Mouse (Mus musculus) MEL (cell line): ENCODE data around the gene Herc2. TPM values are rescaled to one million over a fixed set of nuclear protein-coding genes. Genes with fewer than 3 reads are reported as not detected.

Source experiments
- DNase-seq: peaks from one replicate; pipeline ENCODE4 v3.0.0; 2011; ENCODE audit warnings: low read depth, low spot score
- H3K27ac ChIP-seq: 2 replicates; pipeline ENCODE4 v1.5.1; 2012; ENCODE audit warnings: low read depth, mild to moderate bottlenecking, control low read depth, low read length, moderate library complexity; ENCODE audit not compliant: control insufficient read depth
- H3K27me3 ChIP-seq, 2 experiments: fragments of 150-350 bp in 1 of 2; sonication (generic) in 1 of 2; 2 replicates each; pipeline ENCODE4 v1.6.1; 2012; ENCODE audit warnings: low read length in 2 of 2, mild to moderate bottlenecking in 2 of 2, improper control_type of control experiment in 1 of 2, moderate library complexity in 1 of 2; ENCODE audit not compliant: insufficient read depth in 2 of 2, control insufficient read depth in 1 of 2
- H3K36me3 ChIP-seq, 2 experiments: 2 replicates each; pipeline ENCODE4 v1.6.1; 2012 to 2014; ENCODE audit warnings: low read length in 2 of 2, improper control_type of control experiment in 1 of 2, inconsistent platforms in 1 of 2, mild to moderate bottlenecking in 1 of 2; ENCODE audit not compliant: insufficient read depth in 2 of 2, control insufficient read depth in 1 of 2
- H3K4me1 ChIP-seq, 2 experiments: fragments of 150-350 bp in 1 of 2; sonication (generic) in 1 of 2; 2 replicates each; pipeline ENCODE4 v1.6.1; 2012; ENCODE audit warnings: low read length in 2 of 2, improper control_type of control experiment in 1 of 2, mild to moderate bottlenecking in 1 of 2; ENCODE audit not compliant: insufficient read depth in 2 of 2, control insufficient read depth in 1 of 2
- H3K4me3 ChIP-seq, 2 experiments: fragments of 150-350 bp in 1 of 2; sonication (generic) in 1 of 2; 2 replicates each; pipeline ENCODE4 v1.5.1; 2012; ENCODE audit warnings: low read depth in 2 of 2, low read length in 2 of 2, mild to moderate bottlenecking in 2 of 2, moderate library complexity in 2 of 2, control low read depth in 1 of 2, improper control_type of control experiment in 1 of 2; ENCODE audit not compliant: control insufficient read depth in 1 of 2, insufficient read depth in 1 of 2
- H3K79me2 ChIP-seq: 2 replicates; pipeline ENCODE4 v1.6.1; 2012; ENCODE audit warnings: mild to moderate bottlenecking, low read length, moderate library complexity; ENCODE audit not compliant: control insufficient read depth, poor library complexity, insufficient read depth
- H3K9ac ChIP-seq: 2 replicates; pipeline ENCODE4 v1.6.1; 2012; ENCODE audit warnings: low read depth, mild to moderate bottlenecking, control low read depth, low read length, moderate library complexity; ENCODE audit not compliant: control insufficient read depth, poor library complexity, severe bottlenecking
- H3K9me3 ChIP-seq: fragments of 150-350 bp; sonication (generic); replicated peaks from 2 replicates; pipeline ENCODE4 v1.6.1; 2012; ENCODE audit warnings: mild to moderate bottlenecking, low read length, improper control_type of control experiment, moderate library complexity; ENCODE audit not compliant: insufficient read depth
- CHD1 ChIP-seq: IDR thresholded peaks from 2 replicates; pipeline ENCODE4 v1.6.1; 2012; ENCODE audit warnings: low read depth, mild to moderate bottlenecking, inconsistent platforms, low read length, improper control_type of control experiment
- CHD2 ChIP-seq: IDR thresholded peaks from 2 replicates; pipeline ENCODE4 v1.6.1; 2011; ENCODE audit warnings: low read length, improper control_type of control experiment
- E2F4 ChIP-seq: IDR thresholded peaks from 2 replicates; pipeline ENCODE4 v1.6.1; 2011; ENCODE audit warnings: low read depth, low read length, improper control_type of control experiment, borderline replicate concordance
- ELF1 ChIP-seq: IDR thresholded peaks from 2 replicates; pipeline ENCODE4 v1.6.1; 2014; ENCODE audit warnings: low read depth, mild to moderate bottlenecking, inconsistent platforms, low read length, improper control_type of control experiment, moderate library complexity
- EP300 ChIP-seq, 2 experiments: IDR thresholded peaks; 2 replicates each; pipeline ENCODE4 v1.6.1; 2011; ENCODE audit warnings: improper control_type of control experiment in 2 of 2, low read length in 2 of 2, low read depth in 1 of 2, mild to moderate bottlenecking in 1 of 2
- ETS1 ChIP-seq: IDR thresholded peaks from 2 replicates; pipeline ENCODE4 v1.6.1; 2012; ENCODE audit warnings: low read depth, mild to moderate bottlenecking, inconsistent platforms, low read length, improper control_type of control experiment, moderate library complexity
- GABPA ChIP-seq: IDR thresholded peaks from 2 replicates; pipeline ENCODE4 v1.6.1; 2012; ENCODE audit warnings: low read depth, mild to moderate bottlenecking, inconsistent platforms, low read length, improper control_type of control experiment, moderate library complexity
- HCFC1 ChIP-seq: IDR thresholded peaks from 2 replicates; pipeline ENCODE4 v1.6.1; 2012; ENCODE audit warnings: low read depth, mild to moderate bottlenecking, inconsistent platforms, low read length, improper control_type of control experiment, moderate library complexity
- MEF2A ChIP-seq: IDR thresholded peaks from 2 replicates; pipeline ENCODE4 v1.6.1; 2014; ENCODE audit warnings: low read depth, mild to moderate bottlenecking, inconsistent platforms, low read length, improper control_type of control experiment; ENCODE audit not compliant: poor library complexity, insufficient replicate concordance, severe bottlenecking; ENCODE audit errors: extremely low read depth
- MYB ChIP-seq: IDR thresholded peaks from 2 replicates; pipeline ENCODE4 v1.6.1; 2011; ENCODE audit warnings: mild to moderate bottlenecking, low read depth, low read length, improper control_type of control experiment
- MYC ChIP-seq: IDR thresholded peaks from 2 replicates; pipeline ENCODE4 v1.6.1; 2011; ENCODE audit warnings: low read depth, mild to moderate bottlenecking, low read length, improper control_type of control experiment, moderate library complexity
- NELFE ChIP-seq: IDR thresholded peaks from 2 replicates; pipeline ENCODE4 v1.6.1; 2011; ENCODE audit warnings: low read depth, low read length, improper control_type of control experiment
- NRF1 ChIP-seq: IDR thresholded peaks from 2 replicates; pipeline ENCODE4 v1.6.1; 2014; ENCODE audit warnings: low read depth, mild to moderate bottlenecking, inconsistent platforms, low read length, improper control_type of control experiment, moderate library complexity; ENCODE audit not compliant: poor library complexity, insufficient read depth, severe bottlenecking
- POLR2A ChIP-seq, 2 experiments: IDR thresholded peaks; 2 replicates each; pipeline ENCODE4 v1.6.1; 2011 to 2012; ENCODE audit warnings: low read length in 2 of 2, mild to moderate bottlenecking in 2 of 2, control low read depth in 1 of 2, improper control_type of control experiment in 1 of 2, low read depth in 1 of 2, moderate library complexity in 1 of 2; ENCODE audit not compliant: control insufficient read depth in 1 of 2, insufficient read depth in 1 of 2, poor library complexity in 1 of 2
- POLR2AphosphoS5 ChIP-seq: IDR thresholded peaks from 2 replicates; pipeline ENCODE4 v1.6.1; 2012; ENCODE audit warnings: low read depth, borderline replicate concordance, mild to moderate bottlenecking, inconsistent platforms, low read length, moderate library complexity, mixed read lengths
- SMC3 ChIP-seq: IDR thresholded peaks from 2 replicates; pipeline ENCODE4 v1.6.1; 2011; ENCODE audit warnings: low read depth, low read length, improper control_type of control experiment
- TAL1 ChIP-seq: IDR thresholded peaks from 2 replicates; pipeline ENCODE4 v1.6.1; 2012; ENCODE audit warnings: mild to moderate bottlenecking, inconsistent platforms, low read length, moderate library complexity, mixed read lengths
- TBP ChIP-seq: IDR thresholded peaks from 2 replicates; pipeline ENCODE4 v1.8.0; 2011; ENCODE audit warnings: low read depth, low read length, improper control_type of control experiment
- USF1 ChIP-seq: IDR thresholded peaks from 2 replicates; pipeline ENCODE4 v1.6.1; 2014; ENCODE audit warnings: low read depth, mild to moderate bottlenecking, inconsistent platforms, low read length, improper control_type of control experiment, moderate library complexity
- ZC3H11A ChIP-seq: IDR thresholded peaks from 2 replicates; pipeline ENCODE4 v1.6.1; 2012; ENCODE audit warnings: low read depth, mild to moderate bottlenecking, inconsistent platforms, low read length, improper control_type of control experiment
- ZNF384 ChIP-seq: IDR thresholded peaks from 2 replicates; pipeline ENCODE4 v1.6.1; 2012; ENCODE audit warnings: low read depth, mild to moderate bottlenecking, inconsistent platforms, low read length, improper control_type of control experiment
- polyA plus RNA-seq, 2 experiments: library from polyadenylated mRNA; stranded (reverse) in 1 of 2; unstranded in 1 of 2; fragments of >175 nt in 1 of 2; fragments of >200 nt in 1 of 2; gene quantifications; 2 replicates each; pipeline versions ENCODE4 v1.2.1 to v1.2.4; 2012; ENCODE audit warnings: low replicate concordance in 2 of 2, low read depth in 1 of 2; ENCODE audit not compliant: insufficient read length in 2 of 2, insufficient read depth in 1 of 2, missing spikeins in 1 of 2
- total RNA-seq: library from RNA; depleted of rRNA; stranded (reverse); fragments of 300-350 nt; gene quantifications from 2 replicates; pipeline ENCODE4 v1.2.3, GENCODE M21; 2012

Herc2 gene
- total and polyA plus RNA-seq, 3 experiments: 20.7 to 389 (median 32.0) TPM

DNA sequence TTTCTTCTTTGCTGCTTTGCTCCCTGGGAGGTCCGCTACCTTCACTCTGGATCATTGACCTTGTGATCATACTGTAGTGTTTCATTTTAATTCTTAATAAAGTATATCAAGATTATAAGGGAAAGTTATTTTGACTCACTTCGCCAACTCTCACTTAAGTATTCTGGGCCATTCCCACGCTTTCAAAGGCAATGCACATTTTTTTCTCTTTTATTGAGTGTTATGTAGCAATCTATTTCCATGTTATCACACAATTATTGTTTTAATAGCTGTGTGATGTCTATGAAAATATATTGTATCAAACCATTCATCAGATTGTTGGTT, 30.1 kb upstream of the Herc2 start, which contains the start of gene Nipa1:
Nipa1 (minus strand) TSS at position 25 of the 324 bp plus-strand sequence.
- no peaks in the 10 kb centered on the region for H3K27me3 ChIP-seq
- TF ChIP-seq EP300 (IDR thresholded peaks at IDR 0.05; ENCODE audit: low read depth in 1 of 2, low read length in 2 of 2) (no peak), NELFE (no peak), HCFC1 (no peak), POLR2AphosphoS5 (no peak), E2F4 (no peak), GABPA (no peak), MEF2A (no peak), CHD2 (no peak), NRF1 (no peak), POLR2A (IDR thresholded peaks at IDR 0.05; ENCODE audit: control insufficient read depth in 1 of 2, insufficient read depth in 1 of 2, low read depth in 1 of 2, low read length in 2 of 2, poor library complexity in 1 of 2) (no peak; a peak in 1 of 4 replicates), SMC3 (no peak), USF1 (no peak), MYC (no peak)
- peaks cover 21 to 31% of the 10 kb centered on the region in 2 experiments for H3K4me1 ChIP-seq
- H3K9ac ChIP-seq: peak within 1 kb of the TSS; percentile 97
- peak within 1 kb of the TSS; percentile 90 for H3K27ac ChIP-seq
- DNase-seq: no peak
- H3K79me2 ChIP-seq: peaks cover 12% of the 10 kb centered on the region
- peak within 1 kb of the TSS; percentile 73 to 99 for H3K4me3 ChIP-seq
- H3K36me3 ChIP-seq: peaks cover 0 to 35% of the 10 kb centered on the region in 2 experiments; a peak in 2 of 4 replicates
- H3K9me3 ChIP-seq: no peaks in the 10 kb centered on the region

DNA sequence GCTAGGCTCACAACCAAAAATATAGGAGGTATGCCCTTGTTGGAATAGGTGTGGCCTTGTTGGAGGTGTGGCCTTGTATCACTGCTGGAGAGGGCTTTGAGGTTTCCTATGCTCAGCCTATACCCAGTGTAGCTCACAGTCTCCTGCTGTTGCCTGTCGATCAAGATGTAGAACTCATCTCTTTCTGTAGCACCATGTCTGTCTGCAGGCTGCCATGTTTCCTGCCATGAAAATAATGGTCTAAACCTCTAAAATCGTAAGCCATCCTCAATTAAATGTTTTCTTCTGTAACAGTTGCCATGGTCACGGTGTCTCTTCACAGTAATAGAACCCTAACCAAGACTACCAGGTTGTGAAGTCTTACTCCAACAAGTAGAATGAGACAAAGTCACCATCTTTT, 26.4 kb upstream of the Herc2 start:
- TF ChIP-seq CHD1 (no peak), NELFE (no peak), TAL1 (no peak), ETS1 (no peak), ELF1 (no peak), MYB (no peak), EP300 (IDR thresholded peaks at IDR 0.05; ENCODE audit: low read depth in 1 of 2, low read length in 2 of 2) (no peak), HCFC1 (no peak), ZNF384 (no peak), MEF2A (no peak), TBP (no peak), ZC3H11A (no peak)
- peaks cover 3 to 12% of the 10 kb centered on the region in 2 experiments; a peak in 3 of 4 replicates for H3K4me1 ChIP-seq
- peaks cover 10% of the 10 kb centered on the region for H3K79me2 ChIP-seq
- DNase-seq: no peak
- H3K36me3 ChIP-seq: peaks cover 0 to 5% of the 10 kb centered on the region in 2 experiments; a peak in 2 of 4 replicates
- no peaks in the 10 kb centered on the region for H3K9me3 ChIP-seq
- no peaks in the 10 kb centered on the region for H3K27me3 ChIP-seq
- no peak overlapping the region for H3K4me3 ChIP-seq
- no peak overlapping the region for H3K27ac ChIP-seq
- H3K9ac ChIP-seq: no peak overlapping the region
